Mouse (Mus musculus) kidney, postnatal 0 days (tissue): ENCODE data around the gene Polr2g. TPM values are rescaled to one million over a fixed set of nuclear protein-coding genes. Genes with fewer than 3 reads are reported as not detected.
A peak's percentile ranks its signal among the peaks of the same experiment; 100 is the strongest.

Experiments
- ATAC-seq: fragments of 200-750 bp; cut with Nextera tagmentation; replicated peaks from 2 replicates; pipeline ENCODE4 v1.8.0; 2017; ENCODE audit warnings: low read depth, moderate number of reproducible peaks, moderate TSS enrichment, moderate library complexity; ENCODE audit not compliant: low FRiP score
- DNase-seq: peaks from one replicate; pipeline ENCODE4 v3.0.0-alpha.2; 2016; ENCODE audit warnings: low spot score
- H3K27ac ChIP-seq: fragments of 300-500 bp; sonication (generic); 2 replicates; pipeline ENCODE4 v1.5.1; 2014; ENCODE audit warnings: mild to moderate bottlenecking
- H3K27me3 ChIP-seq: fragments of 300-500 bp; sonication (generic); 2 replicates; pipeline ENCODE4 v1.6.1; 2014; ENCODE audit warnings: low read length, mixed read lengths; ENCODE audit not compliant: insufficient read depth
- H3K36me3 ChIP-seq: fragments of 300-500 bp; sonication (generic); 2 replicates; pipeline ENCODE4 v1.6.1; 2014; ENCODE audit warnings: low read length, mixed read lengths; ENCODE audit not compliant: insufficient read depth
- H3K4me1 ChIP-seq: fragments of 300-500 bp; sonication (generic); replicated peaks from 2 replicates; pipeline ENCODE4 v1.6.1; 2014; ENCODE audit warnings: antibody characterized with exemption, low read length, mixed read lengths; ENCODE audit not compliant: insufficient read depth
- H3K4me2 ChIP-seq: fragments of 300-500 bp; sonication (generic); 2 replicates; pipeline ENCODE4 v1.6.1; 2014; ENCODE audit warnings: mild to moderate bottlenecking, low read length, moderate library complexity, mixed read lengths
- H3K4me3 ChIP-seq: fragments of 300-500 bp; sonication (generic); replicated peaks from 2 replicates; pipeline ENCODE4 v1.5.1; 2014; ENCODE audit warnings: low read depth, low read length
- H3K9ac ChIP-seq: fragments of 300-500 bp; sonication (generic); 2 replicates; pipeline ENCODE4 v1.6.1; 2014; ENCODE audit warnings: low read depth, low read length
- H3K9me3 ChIP-seq: fragments of 300-500 bp; sonication (generic); replicated peaks from 2 replicates; pipeline ENCODE4 v1.6.1; 2016; ENCODE audit warnings: low read length, inconsistent platforms, mixed read lengths
- CTCF ChIP-seq: IDR thresholded peaks from 2 replicates; pipeline ENCODE4 v1.5.1; 2016; ENCODE audit warnings: antibody characterized with exemption, low read depth, mild to moderate bottlenecking, moderate library complexity
- WGBS: fragments of 180-500 bp; shearing (Covaris S2); extraction: QIAGEN DNeasy Blood & Tissue Kit; methylation state at CpG from one replicate; pipeline ENCODE4 v1.1.7; 2014; 5-methylcytosine and 5-hydroxymethylcytosine counted together
- polyA plus RNA-seq: library from polyadenylated mRNA; unstranded; fragments of >200 nt; fragmentation: Nextera tagmentation; extraction: Ambion mirVana; gene quantifications from 2 replicates; pipeline ENCODE4 v1.2.1, GENCODE M21; 2015

The Polr2g gene
- polyA plus RNA-seq, 1 experiment from 2014 or later, result 187 TPM

- H3K27me3 ChIP-seq, result no peaks in the 10 kb centered on the region
- 24% methylated on average over 29 of the region's 29 CpGs for WGBS
- TF ChIP-seq CTCF, result peak; percentile 12; the same call in 1 of the 2 replicates
- peak within 1 kb of the TSS; percentile 87 for H3K27ac ChIP-seq
- no peaks in the 10 kb centered on the region for H3K9me3 ChIP-seq
- peaks cover 38% of the 10 kb centered on the region for H3K36me3 ChIP-seq
- H3K4me2 ChIP-seq, result peak within 1 kb of the TSS; percentile 74
- DNase-seq, result peak; percentile 90
- H3K9ac ChIP-seq, result peak within 1 kb of the TSS; percentile 94
- H3K4me3 ChIP-seq, result peak within 1 kb of the TSS; percentile 71
- peaks cover 14% of the 10 kb centered on the region; the same call in 1 of the 2 replicates for H3K4me1 ChIP-seq
- ATAC-seq, result peak; percentile 35
Measured at GRCm38 (mm10) chr19:8770567-8771270, 27.7 kb downstream of the Polr2g start, which contains the start of gene Tmem223. Tmem223 (plus strand) TSS chr19:8770996.

- H3K36me3 ChIP-seq, result peaks cover 71% of the 10 kb centered on the region
- no peaks in the 10 kb centered on the region for H3K27me3 ChIP-seq
- no peaks in the 10 kb centered on the region for H3K9me3 ChIP-seq
- ATAC-seq, result no peak
- TF ChIP-seq CTCF, result no peak
- no peak for DNase-seq
- no peak overlapping the region for H3K9ac ChIP-seq
- WGBS, result 99% methylated on average over 9 of the region's 9 CpGs
- no peak overlapping the region for H3K27ac ChIP-seq
- H3K4me1 ChIP-seq, result no peaks in the 10 kb centered on the region
- H3K4me2 ChIP-seq, result no peak overlapping the region
- H3K4me3 ChIP-seq, result no peak overlapping the region
Measured at GRCm38 (mm10) chr19:8765562-8765961, 32.8 kb downstream of the Polr2g start.

- peaks cover 61% of the 10 kb centered on the region for H3K36me3 ChIP-seq
- no peak overlapping the region for H3K27ac ChIP-seq
- DNase-seq, result no peak
- no peaks in the 10 kb centered on the region for H3K9me3 ChIP-seq
- H3K4me3 ChIP-seq, result no peak overlapping the region
- peaks cover 1% of the 10 kb centered on the region for H3K4me1 ChIP-seq
- H3K9ac ChIP-seq, result no peak overlapping the region
- no peak for ATAC-seq
- no peak for TF ChIP-seq CTCF
- WGBS, result 96% methylated on average over 4 of the region's 4 CpGs
- H3K4me2 ChIP-seq, result no peak overlapping the region
- H3K27me3 ChIP-seq, result no peaks in the 10 kb centered on the region
Measured at GRCm38 (mm10) chr19:8763276-8763675, 35.1 kb downstream of the Polr2g start.

GRCm38 (mm10) chr19:8760757-8761156 lies 37.6 kb downstream of the Polr2g start:
- H3K9me3 ChIP-seq, result no peaks in the 10 kb centered on the region
- TF ChIP-seq CTCF, result peak; percentile 28
- WGBS, result 90% methylated on average over 2 of the region's 2 CpGs
- no peak for DNase-seq
- H3K27me3 ChIP-seq, result no peaks in the 10 kb centered on the region
- no peak overlapping the region for H3K27ac ChIP-seq
- H3K4me3 ChIP-seq, result no peak overlapping the region
- H3K9ac ChIP-seq, result no peak overlapping the region
- H3K4me1 ChIP-seq, result peaks cover 5% of the 10 kb centered on the region
- H3K4me2 ChIP-seq, result no peak overlapping the region
- H3K36me3 ChIP-seq, result peaks cover 36% of the 10 kb centered on the region
- ATAC-seq, result no peak

- no peaks in the 10 kb centered on the region for H3K9me3 ChIP-seq
- H3K27ac ChIP-seq, result no peak overlapping the region
- H3K4me1 ChIP-seq, result peaks cover 5% of the 10 kb centered on the region
- DNase-seq (no peak), ATAC-seq (no peak)
- no peak overlapping the region for H3K4me3 ChIP-seq
- no peak overlapping the region for H3K4me2 ChIP-seq
- H3K27me3 ChIP-seq, result no peaks in the 10 kb centered on the region
- peaks cover 22% of the 10 kb centered on the region for H3K36me3 ChIP-seq
- H3K9ac ChIP-seq, result no peak overlapping the region
- TF ChIP-seq CTCF, result no peak
- 90% methylated on average over 2 of the region's 2 CpGs for WGBS
Measured at GRCm38 (mm10) chr19:8758899-8759298, 39.5 kb downstream of the Polr2g start.

GRCm38 (mm10) chr19:8757471-8757998 lies 40.8 kb downstream of the Polr2g start:
- TF ChIP-seq CTCF, result no peak
- Histone ChIP-seq H3K27me3 (no peaks in the 10 kb centered on the region), H3K36me3 (peaks cover 11% of the 10 kb centered on the region; the same call in 1 of the 2 replicates), H3K4me2 (peak overlapping the region; percentile 58), H3K4me3 (peak overlapping the region; percentile 98), H3K4me1 (peaks cover 5% of the 10 kb centered on the region), H3K9ac (peak overlapping the region; percentile 98), H3K27ac (peak overlapping the region; percentile 91), H3K9me3 (no peaks in the 10 kb centered on the region)
- DNase-seq, result no peak
- ATAC-seq, result no peak; the same call in 1 of the 2 replicates
- 2% methylated on average over 14 of the region's 14 CpGs for WGBS
